12 mouse cellular contexts compared by ENCODE assay signal in the genomic region with DNA sequence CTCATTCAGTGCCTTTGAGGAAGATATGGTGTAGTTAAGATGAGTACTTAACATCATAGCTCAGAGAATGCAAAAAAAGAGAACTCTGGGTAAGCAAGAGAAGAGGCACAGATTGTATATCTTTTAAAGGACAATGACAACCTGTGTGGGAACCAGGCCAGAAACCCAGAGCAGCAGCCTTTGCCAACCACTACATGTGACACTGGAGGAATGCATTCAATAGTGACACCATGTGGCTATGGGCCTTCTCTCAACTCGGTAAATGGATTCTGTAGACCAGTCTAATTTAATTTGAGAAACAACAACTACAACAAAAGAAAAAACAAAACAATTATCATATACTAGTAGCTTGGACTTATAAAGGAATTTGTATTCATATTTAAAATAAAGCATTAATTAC.
A peak's percentile ranks its signal among the peaks of the same experiment; 100 is the strongest.
DNase-seq lines count a peak whose midpoint lies in the region; ATAC-seq and TF ChIP-seq lines count a peak whose summit lies in the region.
"Had no signal": no experiment of that assay in that cellular context is flagged by ENCODE, and none has a peak within 500 bp of the region (broad histone marks: within the 10 kb centered on the region; RNA-seq: fewer than 3 reads in every experiment).

No protein-coding gene starts in this region.

- no peaks in the 10 kb centered on the region for H3K27me3 ChIP-seq in kidney, embryonic 15.5 days
- no peaks in the 10 kb centered on the region for H3K27me3 ChIP-seq in stomach, postnatal 0 days (ENCODE audit: control insufficient read depth, insufficient read depth, low read length)

- H3K9me3 ChIP-seq in kidney, embryonic 15.5 days (replicated peaks), result no peaks in the 10 kb centered on the region
- no peaks in the 10 kb centered on the region for H3K9me3 ChIP-seq in stomach, postnatal 0 days (ENCODE audit: control insufficient read depth, low read length)

- WGBS in kidney, embryonic 15.5 days, result 59% methylated on average over 1 of the region's 1 CpGs
- WGBS in stomach, postnatal 0 days, result 55% methylated on average over 1 of the region's 1 CpGs

- no peaks in the 10 kb centered on the region for H3K4me1 ChIP-seq in kidney, embryonic 15.5 days
- no peaks in the 10 kb centered on the region for H3K4me1 ChIP-seq in stomach, postnatal 0 days (replicated peaks; ENCODE audit: control insufficient read depth, insufficient read depth)

- no peak overlapping the region for H3K27ac ChIP-seq in kidney, embryonic 15.5 days
- H3K27ac ChIP-seq in stomach, postnatal 0 days (replicated peaks), result no peak overlapping the region

- peak; percentile 22 for DNase-seq in embryo, embryonic 10 days (ENCODE audit: low spot score)
- DNase-seq in embryo, embryonic 9.5 days (ENCODE audit: extremely low spot score), result no peak
- DNase-seq in kidney, postnatal 10 days, result peak; percentile 15
- DNase-seq in right cerebral cortex, postnatal 14 days, result peak; percentile 6
- DNase-seq in right cerebral cortex, postnatal 36 days (ENCODE audit: low spot score in 2 of 2), result no peak
- DNase-seq in stomach, postnatal 0 days (ENCODE audit: low spot score), result no peak
- no peak for DNase-seq in thymus, postnatal 14 days
- DNase-seq: adrenal gland, adult 2 months; cerebellum, adult 11-12 months; liver, postnatal 0 days had no signal

- no peak overlapping the region for H3K4me2 ChIP-seq in kidney, embryonic 15.5 days
- no peak overlapping the region for H3K4me2 ChIP-seq in stomach, postnatal 0 days (replicated peaks; ENCODE audit: low read depth)

- no peak overlapping the region for H3K4me3 ChIP-seq in kidney, embryonic 15.5 days (replicated peaks)
- H3K4me3 ChIP-seq in stomach, postnatal 0 days (ENCODE audit: low read depth, low read length), result no peak overlapping the region

- no peak overlapping the region for H3K9ac ChIP-seq in kidney, embryonic 15.5 days
- H3K9ac ChIP-seq in stomach, postnatal 0 days (ENCODE audit: low read length), result no peak overlapping the region
- H3K9ac ChIP-seq: liver, postnatal 0 days had no signal

- no peak for TF ChIP-seq EP300 in stomach, postnatal 0 days (optimal IDR thresholded peaks at IDR 0.05)

- TF ChIP-seq CTCF in stomach, postnatal 0 days (IDR thresholded peaks at IDR 0.05; ENCODE audit: low read depth), result peak; percentile 21; the same call in 1 of the 2 replicates

- ATAC-seq in kidney, embryonic 15.5 days (replicated peaks; ENCODE audit: low FRiP score), result no peak
- no peak for ATAC-seq in stomach, postnatal 0 days (ENCODE audit: low FRiP score, low TSS enrichment)
- ATAC-seq: inflammation-experienced regulatory T-cells, adult 6 months; liver, postnatal 0 days had no signal

- H3K36me3 ChIP-seq in kidney, embryonic 15.5 days, result no peaks in the 10 kb centered on the region
- H3K36me3 ChIP-seq in stomach, postnatal 0 days (ENCODE audit: control insufficient read depth, insufficient read depth, low read length), result no peaks in the 10 kb centered on the region

Comparison
In these comparisons a context has a peak if more than half of its experiments do, and no peak if none do; other contexts are left out.
1. DNase-seq: peak in embryo, embryonic 10 days (single experiment), kidney, postnatal 10 days (single experiment) and right cerebral cortex, postnatal 14 days (single experiment); none in embryo, embryonic 9.5 days (single experiment), right cerebral cortex, postnatal 36 days (0 of 2), stomach, postnatal 0 days (single experiment) and thymus, postnatal 14 days (single experiment).